Mouse (Mus musculus): ENCODE measurements at regions not wholly inside any gene's neighbourhood (a gene's known extent, or its start where the extent isn't known, plus 50 kb on each side); places are given as distances from the start of the nearest gene placed in this dataset. TPM values are rescaled to one million over a fixed set of nuclear protein-coding genes. Genes with fewer than 3 reads are reported as not detected.

Small RNA genes lying in the stretch of these regions (microRNA-seq; reads per million reads assigned to microRNA genes)
- gene Mir133a-2 = not detected
- gene Mir1a-1 = not detected

Data from hindbrain, embryonic 16.5 days (tissue).